Mouse (Mus musculus) ZHBTc4 (cell line): ENCODE measurements at regions not wholly inside any gene's neighbourhood (a gene's known extent, or its start where the extent isn't known, plus 50 kb on each side); places are given as distances from the start of the nearest gene placed in this dataset.

Experiments used
- DNase-seq: peaks from one replicate; pipeline ENCODE4 v3.0.0-alpha.2; 2011; ENCODE audit warnings: low read depth, low spot score

DNA sequence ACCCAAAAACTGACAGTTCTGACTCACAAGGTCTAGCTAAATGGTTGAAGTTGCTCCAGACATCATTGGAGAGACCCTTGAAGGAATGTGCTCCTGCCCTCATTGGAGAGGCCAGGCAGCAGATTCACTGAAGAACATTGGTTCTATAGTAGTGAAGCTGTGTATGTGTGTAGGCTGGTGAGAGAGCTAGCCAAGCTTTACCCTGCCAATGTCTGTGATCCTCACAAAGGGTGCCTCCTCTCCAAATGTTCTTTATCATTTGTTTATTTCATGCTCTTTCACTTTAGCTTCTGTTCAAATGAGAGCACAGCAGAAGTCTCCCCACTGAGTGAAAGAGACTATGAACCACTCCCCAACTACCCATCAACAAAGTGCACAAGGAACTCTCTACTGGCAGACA lies 195.6 kb upstream of the Ctso start:
- DNase-seq = no peak

DNA sequence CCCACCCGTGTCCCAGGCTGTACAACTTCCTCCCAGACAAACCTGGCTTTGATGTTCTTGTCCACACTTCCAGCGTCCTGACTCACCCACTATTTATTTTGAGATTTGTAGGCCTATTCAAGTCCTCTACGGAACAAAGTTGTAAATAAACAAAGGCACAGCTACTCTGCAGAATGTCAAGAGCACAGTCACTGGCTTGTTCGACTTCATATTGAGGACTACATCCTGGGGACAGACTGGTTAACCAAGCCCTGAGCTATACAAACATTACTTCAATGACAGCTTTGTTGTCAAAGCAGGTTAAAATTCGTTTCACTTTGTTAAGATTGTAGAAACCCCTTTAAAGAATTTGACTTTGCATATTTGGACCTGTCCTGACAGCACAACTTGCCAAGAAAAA lies 190.3 kb upstream of the Ctso start:
- DNase-seq = no peak

DNA sequence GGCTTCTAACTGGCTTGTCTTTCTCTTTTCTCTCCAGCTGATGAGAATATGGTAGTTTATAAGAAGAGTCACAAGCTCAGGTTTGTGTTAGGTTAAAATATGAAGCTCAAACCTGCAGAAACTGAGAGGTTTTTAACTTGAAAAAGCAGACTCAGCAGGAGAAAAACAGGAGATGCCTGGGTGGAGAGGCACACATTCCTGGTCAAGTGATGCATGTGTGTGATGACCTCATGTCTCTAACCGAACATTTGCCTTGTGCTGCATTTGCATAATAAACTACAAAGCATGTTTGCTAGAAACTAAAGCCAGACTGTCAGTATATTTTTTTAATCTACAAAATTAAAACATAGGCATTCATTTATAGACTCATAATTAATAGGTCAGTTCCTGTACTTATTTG lies 182.2 kb upstream of the Ctso start:
- DNase-seq = no peak

DNA sequence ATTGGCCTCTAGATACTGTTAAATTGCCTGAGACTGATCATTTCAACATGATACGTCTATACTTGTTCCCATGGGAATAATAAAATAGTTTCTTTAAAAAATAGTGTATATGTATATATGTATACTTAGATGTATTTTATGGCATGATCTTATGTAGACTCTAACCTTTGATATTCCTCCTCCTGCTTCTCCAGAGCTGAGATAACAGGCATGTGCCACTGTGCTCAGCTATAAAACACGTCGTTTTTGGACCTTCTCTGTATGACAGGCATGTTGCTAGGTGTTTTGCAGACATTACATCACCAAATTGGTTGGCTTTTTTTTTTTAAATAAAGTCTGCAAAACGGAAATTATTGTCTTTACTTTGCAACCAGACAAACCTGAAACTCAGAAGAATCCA lies 179.4 kb upstream of the Ctso start:
- no peak for DNase-seq

DNA sequence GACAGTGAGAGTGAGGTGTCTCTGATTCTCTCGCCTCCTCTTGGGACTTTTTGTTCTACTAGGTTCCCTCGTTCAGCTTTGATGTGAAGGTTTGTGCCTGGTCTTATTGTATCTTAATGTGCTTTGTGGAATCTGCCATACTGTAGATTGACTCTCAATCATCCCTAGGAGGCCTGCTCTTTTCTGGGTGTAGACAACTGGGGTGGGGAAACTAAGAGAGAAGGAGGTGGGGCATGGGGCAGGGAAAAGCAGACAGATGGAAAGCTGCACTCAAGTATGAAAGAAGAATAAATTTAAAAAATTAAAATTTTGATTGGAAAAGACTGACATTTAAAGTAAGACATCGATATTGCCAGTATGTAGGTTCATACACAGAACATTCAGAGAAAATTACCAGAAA lies 172.0 kb upstream of the Ctso start:
- DNase-seq = no peak

DNA sequence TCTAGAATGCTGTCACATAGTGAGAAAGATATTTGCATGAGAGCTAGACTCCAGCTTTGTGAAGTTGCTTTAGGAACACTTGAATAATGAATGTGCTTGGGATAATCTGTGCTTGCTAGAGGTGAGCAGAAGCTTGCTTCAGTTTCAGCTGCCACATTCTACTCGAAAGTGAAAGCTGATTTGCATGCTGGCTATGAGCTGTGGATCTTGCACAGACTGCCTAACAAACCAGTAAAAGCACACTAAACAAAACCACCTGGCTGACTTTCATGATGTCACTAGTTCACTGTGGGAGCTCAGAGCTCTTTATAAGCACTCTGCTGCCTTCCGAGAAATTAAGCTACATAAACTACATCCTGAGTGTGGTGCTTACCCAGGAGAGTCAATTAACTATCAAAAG lies 171.5 kb upstream of the Ctso start:
- DNase-seq = no peak

DNA sequence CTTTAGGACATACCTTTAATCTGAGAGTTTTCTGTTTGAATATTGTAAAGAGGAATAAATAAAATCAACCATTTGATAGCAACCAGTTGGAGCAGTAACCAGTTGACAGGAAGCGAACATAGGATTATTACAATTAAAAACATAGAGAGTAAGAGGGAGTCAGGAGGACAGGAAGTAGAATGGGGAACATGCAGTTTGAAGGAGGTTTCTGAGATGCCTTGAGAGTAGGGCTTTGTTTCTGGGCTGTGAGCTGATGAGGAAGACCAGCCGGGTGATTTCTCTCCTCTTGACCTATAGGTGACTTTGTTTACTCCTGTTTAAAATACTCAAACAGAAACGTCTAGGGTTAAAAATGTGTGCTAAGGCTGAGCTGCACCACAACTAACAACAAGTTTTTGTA lies 160.6 kb upstream of the Ctso start:
- DNase-seq = no peak

DNA sequence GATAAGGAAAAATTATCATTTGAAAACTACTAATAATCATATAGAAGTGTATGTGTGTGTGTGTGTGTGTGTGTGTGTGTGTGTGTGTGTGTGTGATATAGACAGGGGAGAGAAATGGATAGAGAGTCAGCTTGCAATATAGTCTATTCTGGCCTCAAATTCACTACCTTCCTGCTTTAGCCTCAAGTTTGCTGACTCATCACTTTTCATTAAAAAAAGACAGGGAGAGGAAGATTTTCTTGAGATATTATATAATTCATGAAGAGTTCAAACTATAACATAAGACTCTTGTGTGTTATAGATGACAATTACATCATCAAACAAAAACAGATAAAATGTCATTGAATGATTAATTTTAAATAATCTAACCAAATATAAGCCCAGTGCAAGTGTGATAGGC lies 159.4 kb upstream of the Ctso start:
- DNase-seq = no peak

DNA sequence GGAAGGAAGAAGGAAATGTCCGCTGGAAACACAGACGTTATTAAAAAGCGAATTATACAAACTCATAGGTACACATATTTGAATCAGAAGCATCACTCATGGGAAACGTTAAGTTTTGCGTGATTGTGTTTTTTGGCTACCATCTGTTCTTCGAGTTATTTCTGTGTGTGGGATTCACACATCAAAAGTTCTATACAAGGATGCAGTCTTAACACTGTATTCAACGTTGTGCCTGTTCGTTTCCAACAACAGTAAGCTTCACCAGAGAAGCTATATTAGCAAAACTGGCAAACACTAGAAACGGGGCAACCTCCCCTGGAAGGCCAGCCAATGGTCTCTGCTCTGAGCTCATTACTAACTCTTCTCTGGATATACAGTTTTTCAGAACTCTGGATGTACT lies 150.3 kb upstream of the Ctso start:
- DNase-seq = no peak

DNA sequence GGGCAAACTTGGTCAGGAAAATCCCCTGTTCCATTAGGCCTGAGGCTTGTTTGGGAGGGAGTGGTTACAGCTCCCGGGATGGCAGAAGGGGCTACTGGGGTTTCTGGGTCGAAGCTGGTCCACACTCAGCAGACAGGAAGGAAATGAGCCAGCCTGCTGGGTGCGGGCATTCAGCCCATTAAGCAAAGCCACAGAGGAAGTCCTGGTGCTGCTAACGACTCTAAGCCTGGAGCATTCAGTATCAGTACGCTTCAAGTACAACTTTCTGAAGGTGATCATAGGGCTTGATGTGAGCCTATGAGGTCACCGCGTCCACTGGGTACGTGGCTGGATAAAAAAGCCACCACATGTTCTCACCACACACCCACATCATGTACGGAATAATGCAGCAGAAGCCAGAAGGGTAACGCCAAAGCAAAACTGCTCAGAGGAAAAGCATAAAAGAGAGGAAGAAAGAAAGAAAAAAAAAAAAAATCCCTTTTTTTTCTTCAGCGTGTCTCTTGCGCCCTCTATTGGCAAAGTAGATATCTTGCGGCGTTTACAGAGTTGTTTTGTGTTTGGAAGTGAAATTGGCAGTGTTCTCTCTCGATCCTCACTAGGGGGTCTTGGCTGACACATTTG lies 149.4 kb upstream of the Ctso start:
- peak; percentile 37 for DNase-seq

DNA sequence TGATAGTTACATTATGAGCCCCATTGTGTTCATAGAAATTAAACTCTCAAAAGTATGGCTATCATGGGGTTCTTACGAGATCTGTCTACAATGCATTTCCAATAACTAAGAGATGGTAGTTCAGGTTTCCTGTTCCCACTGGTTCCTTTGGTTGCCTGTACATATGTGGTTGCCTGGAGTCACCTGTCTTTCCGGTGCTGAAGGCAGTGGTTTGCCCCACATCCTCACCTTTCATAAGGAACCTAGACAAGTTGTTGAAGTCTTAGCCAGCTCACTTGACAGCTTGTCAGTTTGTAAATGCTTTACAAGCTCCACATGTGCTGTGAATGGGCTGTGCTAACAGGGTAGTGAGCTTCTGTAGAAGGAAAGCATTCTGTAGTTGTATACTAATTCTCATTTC lies 143.5 kb upstream of the Ctso start:
- no peak for DNase-seq

DNA sequence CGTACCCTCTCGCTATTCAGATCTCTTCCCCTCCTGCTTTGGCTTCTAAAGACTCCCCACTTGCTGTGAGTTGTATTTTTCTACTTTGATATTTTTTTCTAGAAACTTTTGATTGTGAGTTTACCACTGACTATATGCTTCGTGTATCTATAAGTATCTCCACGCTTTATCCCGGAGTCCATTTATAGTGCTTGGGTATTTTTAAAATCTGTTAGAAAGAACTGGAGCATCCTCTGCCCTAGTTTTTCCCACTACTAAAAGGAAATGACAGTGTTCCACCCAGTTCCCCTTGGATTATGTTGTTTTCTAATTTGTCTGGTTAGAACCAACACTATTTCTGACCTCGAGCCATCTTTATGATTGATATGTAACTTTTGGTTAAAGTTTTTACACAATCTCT lies 142.7 kb upstream of the Ctso start:
- DNase-seq = no peak

DNA sequence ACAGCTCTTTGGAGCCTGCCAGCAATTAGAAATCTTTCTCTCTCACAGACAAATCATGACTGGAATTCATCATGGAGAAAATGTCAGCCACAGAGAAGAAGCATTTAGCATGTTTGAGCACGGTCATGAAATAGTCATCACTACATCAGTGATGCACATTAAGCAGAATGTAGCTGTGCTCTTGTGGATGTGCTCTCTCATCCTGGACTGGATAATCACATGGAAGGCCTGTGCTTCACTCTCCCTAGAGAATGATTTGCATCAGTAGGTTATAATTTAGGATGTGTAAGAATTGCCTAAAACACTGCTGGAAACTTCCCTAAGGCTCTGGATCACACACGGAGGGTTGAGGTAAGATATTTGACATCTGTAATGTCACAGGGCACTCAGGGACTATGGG lies 130.3 kb upstream of the Ctso start:
- DNase-seq = no peak

DNA sequence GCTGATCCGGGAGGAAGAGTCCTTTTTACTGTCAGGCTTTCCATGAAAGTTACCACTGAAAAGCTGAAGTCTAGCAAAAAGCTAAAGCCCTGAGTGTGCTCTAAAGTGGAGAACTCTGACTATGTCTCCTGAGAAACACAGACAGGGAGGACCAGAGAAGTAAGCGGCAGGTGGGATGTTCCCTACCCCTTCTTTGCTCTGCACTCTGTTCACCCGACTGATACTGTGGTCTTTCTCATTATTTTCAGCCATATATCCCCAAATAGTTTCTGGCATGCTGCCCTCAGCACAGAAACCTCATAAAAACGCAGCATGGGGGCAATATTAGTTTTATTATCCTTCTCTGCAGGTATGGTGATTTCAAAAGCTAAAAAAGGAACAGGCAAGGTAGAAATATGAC lies 126.7 kb upstream of the Ctso start:
- no peak for DNase-seq

DNA sequence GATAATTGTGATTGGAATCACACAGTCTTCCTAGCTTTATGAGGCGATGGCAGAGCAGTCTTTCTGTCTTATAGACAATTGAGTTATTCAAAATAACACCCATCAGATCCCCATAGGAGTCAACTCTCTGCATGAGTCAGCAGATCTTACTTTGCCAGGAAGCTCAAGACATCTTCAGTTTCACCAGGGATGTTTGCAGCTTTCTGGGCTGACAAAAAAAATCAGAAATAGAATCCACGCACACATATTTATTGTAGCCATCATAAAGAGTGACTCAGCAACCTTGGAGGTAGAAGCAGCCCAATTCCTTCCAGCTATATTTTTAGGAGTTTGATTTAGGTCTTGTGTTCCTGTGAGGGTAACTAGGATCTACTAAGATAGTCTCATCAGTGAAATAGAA lies 122.8 kb upstream of the Ctso start:
- DNase-seq = no peak

DNA sequence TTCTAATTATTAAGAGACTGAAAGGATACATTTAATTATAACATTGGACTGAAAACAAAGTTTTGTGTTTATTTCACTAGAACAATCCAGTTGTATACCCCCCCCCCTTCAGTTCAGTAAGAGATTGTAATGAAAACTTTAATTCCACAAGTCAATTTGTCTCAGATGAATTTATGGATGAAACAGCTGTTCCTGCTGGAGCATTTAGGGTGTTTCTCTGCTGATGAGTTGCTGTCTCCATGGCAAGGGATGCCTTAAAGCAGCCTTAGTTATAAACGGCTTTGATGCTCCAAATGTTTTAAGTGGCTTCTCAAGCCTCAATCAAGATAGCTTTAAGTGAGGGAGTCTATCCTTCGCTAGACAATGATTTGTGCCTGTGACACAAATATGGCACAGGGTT lies 112.1 kb upstream of the Ctso start:
- no peak for DNase-seq

DNA sequence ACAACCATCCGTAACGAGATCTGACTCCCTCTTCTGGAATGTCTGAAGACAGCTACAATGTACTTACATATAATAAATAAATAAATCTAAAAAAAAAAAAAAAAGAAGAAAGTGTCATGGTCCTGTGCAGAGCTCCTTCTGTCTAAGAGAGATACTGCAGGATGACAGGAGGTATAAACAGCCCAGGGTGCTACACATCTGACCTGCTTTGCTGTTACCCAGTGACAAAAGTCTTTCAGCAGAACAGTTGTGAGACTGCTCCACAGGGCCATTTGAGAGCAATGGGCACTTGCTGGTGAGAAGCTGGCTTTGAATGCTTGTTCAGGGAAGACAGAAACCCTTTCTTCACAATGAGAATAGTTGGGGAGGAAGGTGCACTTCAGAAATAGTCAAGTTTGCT lies 102.9 kb upstream of the Ctso start:
- DNase-seq = no peak

DNA sequence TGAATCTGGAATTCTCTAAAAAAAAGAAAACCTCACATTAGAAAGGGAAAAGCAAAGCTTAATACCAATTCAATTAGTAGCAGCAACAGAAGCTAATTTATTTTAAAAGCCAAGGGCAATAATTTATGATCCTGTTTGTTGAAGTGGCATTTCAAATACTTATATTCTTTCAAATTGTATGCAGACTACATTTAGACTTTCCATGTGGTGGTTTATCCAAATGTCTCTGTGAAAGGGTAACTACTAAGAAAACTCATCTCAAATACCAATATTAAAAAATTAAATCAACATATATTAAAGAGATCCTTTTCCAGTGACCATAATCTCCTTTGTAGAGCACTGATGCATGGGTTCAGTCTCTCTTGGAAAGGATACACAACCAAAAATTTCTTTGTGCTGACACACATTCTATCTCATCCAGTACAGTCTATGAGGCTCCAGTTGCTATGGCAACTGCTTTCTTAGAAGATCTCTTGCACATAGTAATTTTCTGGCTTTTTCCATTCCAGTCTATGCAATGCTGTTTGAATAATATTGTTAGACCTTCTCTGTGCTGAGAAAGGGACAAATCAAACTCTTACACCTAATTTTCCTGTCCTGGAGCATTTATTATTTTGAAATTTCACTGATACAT lies 102.3 kb upstream of the Ctso start:
- DNase-seq = no peak

DNA sequence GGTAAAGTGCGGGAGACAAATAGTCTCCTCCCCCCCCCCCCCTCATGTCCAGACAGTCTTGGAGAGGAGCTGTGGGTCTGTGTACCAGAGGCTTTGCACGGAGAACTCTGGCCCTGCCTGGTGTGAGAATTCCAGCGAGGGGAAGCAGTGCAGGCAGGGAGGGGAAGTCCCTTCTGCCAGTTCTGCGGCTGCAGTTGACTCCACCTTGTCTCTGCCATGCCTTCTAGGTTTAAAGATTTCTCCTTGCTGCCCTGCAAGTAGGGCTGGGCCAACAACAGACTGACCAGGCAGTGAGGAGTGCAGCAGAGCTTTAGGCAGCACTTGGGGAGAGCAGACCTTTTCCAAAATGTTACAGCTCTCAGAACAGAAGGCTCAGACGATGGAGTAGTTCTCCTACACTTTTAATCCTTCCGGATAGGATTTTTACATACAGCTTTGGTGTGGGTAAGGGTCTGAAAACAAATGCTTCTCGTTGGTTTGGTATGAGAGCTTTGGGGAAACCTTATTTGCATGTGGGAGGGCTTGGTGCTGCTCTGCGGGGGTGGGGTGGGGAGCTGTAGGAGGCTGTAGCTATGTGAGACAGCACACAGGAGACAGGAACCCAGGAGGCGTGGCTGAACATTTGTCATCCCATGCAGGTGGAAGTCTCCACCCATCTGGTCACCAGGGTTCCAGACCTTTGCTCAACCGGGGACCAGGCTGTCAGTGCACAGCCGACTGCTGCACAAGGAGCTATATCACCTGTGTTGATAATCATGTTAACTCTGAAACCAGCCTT lies 96.8 kb upstream of the Ctso start:
- peak; percentile 46 for DNase-seq

DNA sequence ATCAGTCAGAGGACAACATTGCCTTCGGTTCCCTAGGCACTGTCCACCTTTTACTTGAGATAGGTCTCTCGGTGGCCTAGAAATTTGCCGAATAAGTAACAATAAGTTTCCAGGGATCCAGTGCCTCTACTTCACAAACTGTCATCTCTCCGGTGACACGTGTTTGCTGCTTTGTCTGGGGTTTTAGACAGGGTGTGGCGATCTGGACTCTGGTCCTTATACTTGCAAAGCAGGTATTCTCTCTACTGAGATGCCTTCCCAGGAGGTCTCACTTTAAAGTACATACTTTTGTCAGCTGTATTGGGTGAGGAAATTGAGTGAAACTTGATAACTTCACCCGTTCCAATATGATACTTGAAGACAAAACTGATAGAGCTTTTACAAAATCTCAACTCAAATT lies 95.9 kb upstream of the Ctso start:
- no peak for DNase-seq

DNA sequence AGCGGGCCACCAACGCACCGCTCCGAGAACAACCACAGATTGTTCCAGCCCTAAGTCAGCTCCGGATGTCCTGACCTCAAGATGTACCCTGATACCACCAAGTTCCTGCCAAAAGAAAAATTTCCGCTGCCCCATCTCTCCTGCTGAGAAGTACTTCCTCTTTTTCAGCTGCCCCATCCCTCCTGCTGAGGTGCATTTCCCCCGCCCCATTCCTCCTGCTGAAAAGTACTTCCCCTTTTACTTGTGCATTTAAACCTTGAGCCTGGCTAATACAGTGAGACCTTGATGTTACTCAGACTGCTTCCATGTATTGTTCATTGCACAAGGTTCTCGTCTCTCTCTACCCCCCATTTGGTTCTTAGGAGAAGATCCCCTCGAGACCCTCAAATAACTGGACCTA lies 94.3 kb upstream of the Ctso start:
- DNase-seq = peak; percentile 42

DNA sequence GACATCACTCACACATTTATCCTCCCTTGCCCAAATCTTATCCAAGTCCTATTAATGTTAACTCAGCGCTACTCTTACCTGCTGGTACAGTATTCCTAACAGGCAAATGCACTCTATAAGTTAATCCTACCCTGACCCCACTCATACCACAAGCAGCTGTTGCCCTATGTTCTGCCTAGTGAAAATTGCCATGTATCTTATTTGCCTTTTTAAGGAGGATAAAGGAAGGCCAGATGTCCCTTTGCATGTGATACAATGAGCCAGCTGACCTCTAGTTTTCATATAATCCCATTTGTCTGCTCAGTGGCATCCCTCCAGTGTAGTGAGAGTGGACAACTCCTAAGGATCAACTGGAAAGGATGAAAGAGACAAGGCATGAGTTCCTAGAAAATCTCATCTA lies 67.9 kb upstream of the Ctso start:
- DNase-seq = no peak
